Comparison of ENCODE assay signal across 10 mouse cellular contexts in the genomic region with DNA sequence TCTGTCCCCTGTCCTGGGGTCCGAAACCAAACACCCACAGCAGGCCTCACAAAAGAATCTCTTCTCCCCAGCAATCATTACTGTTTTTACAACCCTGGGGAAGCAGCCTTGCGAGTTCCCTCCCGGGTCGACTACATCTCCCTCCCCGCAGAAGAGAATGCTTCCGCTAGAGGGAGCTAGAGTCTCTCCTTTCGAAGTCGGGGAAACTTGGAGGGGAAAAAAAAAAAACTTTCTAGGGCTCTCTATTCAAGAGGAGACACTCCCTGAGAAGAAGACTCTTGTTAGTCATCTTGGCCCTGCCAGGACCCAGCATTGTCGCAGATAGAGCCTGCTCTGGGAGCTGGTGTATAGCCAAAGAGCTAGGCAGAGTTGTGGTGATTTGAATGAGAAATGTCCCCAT. TPM values are rescaled to one million over a fixed set of nuclear protein-coding genes. Genes with fewer than 3 reads are reported as not detected.
DNase-seq lines count a peak whose midpoint lies in the region; ATAC-seq and TF ChIP-seq lines count a peak whose summit lies in the region.
"Had no signal": no experiment of that assay in that cellular context is flagged by ENCODE, and none has a peak within 500 bp of the region (broad histone marks: within the 10 kb centered on the region; RNA-seq: fewer than 3 reads in every experiment).

No protein-coding gene starts in this region.

- no peak overlapping the region for H3K9ac ChIP-seq in neural tube, embryonic 15.5 days (replicated peaks)
- no peak overlapping the region for H3K9ac ChIP-seq in midbrain, embryonic 14.5 days (replicated peaks; ENCODE audit: low read length)
- H3K9ac ChIP-seq: embryonic facial prominence, embryonic 13.5 days; lung, embryonic 15.5 days had no signal

- under 1% methylated on average over 9 of the region's 9 CpGs for WGBS in neural tube, embryonic 15.5 days
- 2% methylated on average over 9 of the region's 9 CpGs for WGBS in bone marrow, adult 2 months
- WGBS in midbrain, embryonic 14.5 days = under 1% methylated on average over 9 of the region's 9 CpGs

- peak; percentile 68 for DNase-seq in gastrocnemius, adult 18-20 months (ENCODE audit: low spot score)
- no peak for DNase-seq in gastrocnemius, postnatal 25 days
- DNase-seq in neural tube, embryonic 10.5 days (ENCODE audit: extremely low spot score, low spot score) = peak; percentile 61
- peak; percentile 88 for DNase-seq in induced T-regulatory cell, adult 2 months (ENCODE audit: low read depth)
- DNase-seq in midbrain, embryonic 14.5 days = peak; percentile 90
- no peak for DNase-seq in frontal cortex, postnatal 25 days (ENCODE audit: low spot score in 2 of 2)

- ATAC-seq in neural tube, embryonic 15.5 days (ENCODE audit: low FRiP score) = no peak
- no peak for ATAC-seq in midbrain, embryonic 14.5 days (ENCODE audit: low FRiP score, low TSS enrichment)

- peak; percentile 55 for TF ChIP-seq CTCF in bone marrow, adult 2 months (IDR thresholded peaks at IDR 0.05; ENCODE audit: control insufficient read depth, insufficient read depth, low read length)

- no peak for TF ChIP-seq POLR2A in bone marrow, adult 2 months (IDR thresholded peaks at IDR 0.05; ENCODE audit: borderline replicate concordance, control insufficient read depth, low read depth, low read length)

- H3K27ac ChIP-seq in neural tube, embryonic 15.5 days (replicated peaks) = no peak overlapping the region
- no peak overlapping the region for H3K27ac ChIP-seq in bone marrow, adult 2 months (ENCODE audit: control insufficient read depth, insufficient read depth, low read depth, low read length, poor library complexity)
- no peak overlapping the region for H3K27ac ChIP-seq in midbrain, embryonic 14.5 days (replicated peaks; ENCODE audit: low read depth, low read length)
- H3K27ac ChIP-seq: embryonic facial prominence, embryonic 13.5 days; lung, embryonic 15.5 days had no signal

- H3K4me3 ChIP-seq in neural tube, embryonic 15.5 days (replicated peaks) = no peak overlapping the region
- no peak overlapping the region for H3K4me3 ChIP-seq in bone marrow, adult 2 months (replicated peaks; ENCODE audit: control insufficient read depth, low read depth, low read length)
- H3K4me3 ChIP-seq in midbrain, embryonic 14.5 days (replicated peaks; ENCODE audit: low read depth, low read length) = no peak overlapping the region
- H3K4me3 ChIP-seq: embryonic facial prominence, embryonic 13.5 days; lung, embryonic 15.5 days had no signal

- H3K4me1 ChIP-seq in neural tube, embryonic 15.5 days = peaks cover 8% of the 10 kb centered on the region
- no peaks in the 10 kb centered on the region for H3K4me1 ChIP-seq in bone marrow, adult 2 months (ENCODE audit: control insufficient read depth, insufficient read depth, low read length)
- H3K4me1 ChIP-seq in midbrain, embryonic 14.5 days (ENCODE audit: control insufficient read depth, insufficient read depth, low read length) = no peaks in the 10 kb centered on the region
- H3K4me1 ChIP-seq: embryonic facial prominence, embryonic 13.5 days; lung, embryonic 15.5 days had no signal

- H3K27me3 ChIP-seq in neural tube, embryonic 15.5 days (replicated peaks) = peaks cover 96% of the 10 kb centered on the region
- peaks cover 83% of the 10 kb centered on the region for H3K27me3 ChIP-seq in midbrain, embryonic 14.5 days (ENCODE audit: control insufficient read depth, insufficient read depth, low read length)

- H3K36me3 ChIP-seq in neural tube, embryonic 15.5 days = no peaks in the 10 kb centered on the region
- no peaks in the 10 kb centered on the region for H3K36me3 ChIP-seq in midbrain, embryonic 14.5 days (ENCODE audit: control insufficient read depth, insufficient read depth, low read length)
- H3K36me3 ChIP-seq: embryonic facial prominence, embryonic 13.5 days; lung, embryonic 15.5 days had no signal

- H3K9me3 ChIP-seq in neural tube, embryonic 15.5 days (replicated peaks) = no peaks in the 10 kb centered on the region
- no peaks in the 10 kb centered on the region for H3K9me3 ChIP-seq in midbrain, embryonic 14.5 days (ENCODE audit: control insufficient read depth, low read length)
- H3K9me3 ChIP-seq: embryonic facial prominence, embryonic 13.5 days; lung, embryonic 15.5 days had no signal

- H3K4me2 ChIP-seq in neural tube, embryonic 15.5 days = no peak overlapping the region
- H3K4me2 ChIP-seq in midbrain, embryonic 14.5 days (ENCODE audit: low read length) = no peak overlapping the region
- H3K4me2 ChIP-seq: embryonic facial prominence, embryonic 13.5 days; lung, embryonic 15.5 days had no signal

RNA-seq across cellular contexts. Expression of gene Cd207, which starts 16.2 kb away (rescaled TPM):
- total RNA-seq in gastrocnemius, adult 18-20 months (2021) = not detected
- not detected for total RNA-seq in gastrocnemius, postnatal 25 days (2021)
- polyA plus RNA-seq in neural tube, embryonic 15.5 days (2015; fragmentation: Nextera tagmentation; extraction: Ambion mirVana) = not detected in 2 replicates
- not detected in 2 replicates for polyA plus RNA-seq in bone marrow, adult 2 months (2011; ENCODE audit: insufficient read depth, insufficient read length, low replicate concordance, missing spikeins)
- polyA plus RNA-seq in midbrain, embryonic 14.5 days (2014; fragmentation: Nextera tagmentation; extraction: Ambion mirVana) = not detected in 2 replicates
- polyA plus RNA-seq: embryonic facial prominence, embryonic 13.5 days; lung, embryonic 15.5 days had no signal

RNA-seq across cellular contexts. Expression of gene Vax2, which starts 17.2 kb away (rescaled TPM):
- not detected for total RNA-seq in gastrocnemius, adult 18-20 months (2021)
- total RNA-seq in gastrocnemius, postnatal 25 days (2021) = not detected
- not detected in 2 replicates for polyA plus RNA-seq in neural tube, embryonic 15.5 days (2015; fragmentation: Nextera tagmentation; extraction: Ambion mirVana)
- not detected in 2 replicates for polyA plus RNA-seq in bone marrow, adult 2 months (2011; ENCODE audit: insufficient read depth, insufficient read length, low replicate concordance, missing spikeins)
- 0.22 TPM in 1 of 2 replicates, not detected in the other for polyA plus RNA-seq in midbrain, embryonic 14.5 days (2014; fragmentation: Nextera tagmentation; extraction: Ambion mirVana)
- polyA plus RNA-seq: embryonic facial prominence, embryonic 13.5 days; lung, embryonic 15.5 days had no signal

RNA-seq across cellular contexts. Expression of gene Clec4f, which starts 37.8 kb away (rescaled TPM):
- not detected for total RNA-seq in gastrocnemius, adult 18-20 months (2021)
- total RNA-seq in gastrocnemius, postnatal 25 days (2021) = not detected
- not detected in 2 replicates for polyA plus RNA-seq in neural tube, embryonic 15.5 days (2015; fragmentation: Nextera tagmentation; extraction: Ambion mirVana)
- polyA plus RNA-seq in bone marrow, adult 2 months (2011; ENCODE audit: insufficient read depth, insufficient read length, low replicate concordance, missing spikeins) = 1.6 TPM in 1 of 2 replicates, not detected in the other
- polyA plus RNA-seq in midbrain, embryonic 14.5 days (2014; fragmentation: Nextera tagmentation; extraction: Ambion mirVana) = 0.25 TPM in 1 of 2 replicates, not detected in the other
- polyA plus RNA-seq: embryonic facial prominence, embryonic 13.5 days; lung, embryonic 15.5 days had no signal

RNA-seq across cellular contexts. Expression of gene Atp6v1b1, which starts 49.0 kb away (rescaled TPM):
- not detected for total RNA-seq in gastrocnemius, adult 18-20 months (2021)
- not detected for total RNA-seq in gastrocnemius, postnatal 25 days (2021)
- polyA plus RNA-seq in neural tube, embryonic 15.5 days (2015; fragmentation: Nextera tagmentation; extraction: Ambion mirVana) = not detected in 2 replicates
- polyA plus RNA-seq in bone marrow, adult 2 months (2011; ENCODE audit: insufficient read depth, insufficient read length, low replicate concordance, missing spikeins) = not detected in 2 replicates
- polyA plus RNA-seq in midbrain, embryonic 14.5 days (2014; fragmentation: Nextera tagmentation; extraction: Ambion mirVana) = 0.18 TPM in 1 of 2 replicates, not detected in the other

Comparison
In these comparisons a context has a peak if more than half of its experiments do, and no peak if none do; other contexts are left out.
1. DNase-seq: peak in gastrocnemius, adult 18-20 months (single experiment), neural tube, embryonic 10.5 days (single experiment), induced T-regulatory cell, adult 2 months (single experiment) and midbrain, embryonic 14.5 days (single experiment); none in gastrocnemius, postnatal 25 days (single experiment) and frontal cortex, postnatal 25 days (0 of 2).